Mouse (Mus musculus) spleen, postnatal 36 days (tissue): ENCODE results near the gene Sytl1.

Experiments
- DNase-seq, 2 experiments: peaks; one replicate each; pipeline ENCODE4 v3.0.0; 2022; ENCODE audit warnings: low spot score in 2 of 2, mixed read lengths in 1 of 2

Gene Sytl1

GRCm38 (mm10) chr4:133262882-133263281 lies at the start of gene Sytl1:
Gene Sytl1, minus strand, starts transcription at chr4:133263113.
- DNase-seq, result no peak

DNA sequence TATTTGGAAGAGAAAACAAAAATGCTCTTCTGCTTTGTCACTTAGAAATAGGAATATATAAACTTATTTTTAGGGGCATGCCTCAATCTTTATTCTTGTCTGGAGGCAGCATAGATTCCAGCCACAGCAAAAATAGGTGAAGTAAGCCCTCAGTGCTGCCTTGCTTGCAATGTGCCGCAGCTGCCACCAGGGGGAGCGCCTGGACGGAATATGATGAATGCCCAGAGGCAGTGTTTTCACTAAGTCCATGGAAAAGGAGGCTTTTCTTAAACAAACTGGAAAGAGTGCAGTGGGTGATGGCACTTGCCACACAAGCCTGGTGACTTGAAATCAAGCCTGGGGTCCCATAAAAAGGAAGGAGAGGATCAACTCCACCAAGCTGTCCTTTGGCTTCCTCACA lies 47.0 kb upstream of the Sytl1 start:
- peak; percentile 63 to 76 for DNase-seq

- DNase-seq, result peak; percentile 26 to 32
Measured at GRCm38 (mm10) chr4:133307331-133307730, 44.4 kb upstream of the Sytl1 start.

DNA sequence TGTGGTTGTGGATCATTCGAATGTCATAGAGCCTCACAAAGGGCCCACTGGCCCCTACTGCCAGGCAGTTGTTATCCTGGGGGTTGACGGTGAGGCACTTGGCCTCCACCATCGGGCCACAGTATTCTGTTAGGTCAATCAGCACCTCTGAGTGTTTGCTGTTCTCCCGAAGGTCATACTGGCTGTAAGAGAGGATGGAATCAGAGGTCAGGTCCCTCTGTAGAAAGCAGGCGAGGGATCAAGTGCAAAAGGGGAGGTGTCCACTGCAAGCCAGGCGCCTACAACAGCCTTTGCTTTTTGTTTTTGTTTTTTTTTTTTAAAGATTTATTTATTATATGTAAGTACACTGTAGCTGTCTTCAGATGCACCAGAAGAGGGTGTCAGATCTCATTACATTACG lies 42.9 kb upstream of the Sytl1 start:
- no peak for DNase-seq

DNA sequence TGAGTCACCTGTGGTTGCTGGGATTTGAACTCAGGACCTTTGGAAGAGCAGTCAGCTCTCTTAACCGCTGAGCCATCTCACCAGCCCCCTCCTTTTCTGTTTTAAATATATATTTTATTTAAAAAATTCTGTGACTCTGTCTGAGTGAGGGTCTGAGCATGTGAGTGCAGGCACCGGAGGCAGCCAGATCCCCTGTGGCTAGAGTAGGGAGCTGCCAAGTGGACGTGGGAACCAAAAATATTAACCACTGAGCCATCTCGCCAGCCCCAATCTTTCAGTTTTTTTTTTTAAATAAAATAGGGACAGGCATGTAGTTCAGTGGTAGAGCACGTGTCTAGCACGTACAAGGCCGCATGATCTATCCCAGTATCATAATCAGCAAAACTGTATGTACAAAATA lies 41.9 kb upstream of the Sytl1 start:
- DNase-seq, result no peak

GRCm38 (mm10) chr4:133302668-133303067 lies 39.8 kb upstream of the Sytl1 start:
- DNase-seq, result no peak

DNA sequence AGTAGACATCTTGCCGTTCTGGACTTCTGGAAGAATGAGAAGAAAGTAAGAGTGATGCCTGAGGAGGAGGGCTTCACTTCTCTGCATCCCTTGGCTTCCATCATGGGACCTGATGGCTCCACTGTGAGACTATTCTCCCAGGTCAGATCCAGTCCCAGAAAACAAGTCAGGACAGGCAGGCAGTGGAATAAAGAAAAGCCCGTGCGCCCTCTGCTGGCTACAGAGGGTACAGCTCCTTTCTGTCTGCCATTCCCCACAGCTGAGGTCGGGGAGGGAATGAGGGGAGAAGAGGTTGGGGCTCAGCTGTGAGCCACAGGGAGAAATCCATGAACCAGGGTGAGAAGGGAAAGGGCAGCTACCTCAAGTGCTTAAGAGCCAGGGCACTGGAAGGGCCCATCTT lies 38.9 kb upstream of the Sytl1 start:
- DNase-seq, result peak in 1 of 2 experiments; percentile 24

DNA sequence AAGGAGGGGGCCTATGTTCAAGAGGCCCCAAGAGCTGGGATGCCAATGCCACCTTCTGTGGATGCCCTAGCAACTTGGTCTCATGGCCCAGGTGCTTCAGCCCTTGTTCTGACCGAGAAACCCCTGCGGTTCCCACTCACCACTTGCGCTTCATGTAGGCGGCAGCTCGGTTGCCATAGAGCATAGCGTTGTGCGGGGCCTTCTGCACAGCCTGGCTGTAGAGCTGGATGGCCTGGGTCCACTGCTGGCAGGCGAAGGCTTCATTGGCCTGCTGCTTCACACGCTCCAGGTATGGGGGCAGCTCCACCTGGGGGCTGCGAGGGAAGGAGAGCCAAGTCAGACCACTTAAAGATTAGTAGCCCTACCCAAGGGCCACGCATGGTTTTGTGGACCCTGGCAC lies 37.5 kb upstream of the Sytl1 start:
- no peak for DNase-seq

GRCm38 (mm10) chr4:133299701-133300100 lies 36.8 kb upstream of the Sytl1 start:
- DNase-seq, result no peak

DNA sequence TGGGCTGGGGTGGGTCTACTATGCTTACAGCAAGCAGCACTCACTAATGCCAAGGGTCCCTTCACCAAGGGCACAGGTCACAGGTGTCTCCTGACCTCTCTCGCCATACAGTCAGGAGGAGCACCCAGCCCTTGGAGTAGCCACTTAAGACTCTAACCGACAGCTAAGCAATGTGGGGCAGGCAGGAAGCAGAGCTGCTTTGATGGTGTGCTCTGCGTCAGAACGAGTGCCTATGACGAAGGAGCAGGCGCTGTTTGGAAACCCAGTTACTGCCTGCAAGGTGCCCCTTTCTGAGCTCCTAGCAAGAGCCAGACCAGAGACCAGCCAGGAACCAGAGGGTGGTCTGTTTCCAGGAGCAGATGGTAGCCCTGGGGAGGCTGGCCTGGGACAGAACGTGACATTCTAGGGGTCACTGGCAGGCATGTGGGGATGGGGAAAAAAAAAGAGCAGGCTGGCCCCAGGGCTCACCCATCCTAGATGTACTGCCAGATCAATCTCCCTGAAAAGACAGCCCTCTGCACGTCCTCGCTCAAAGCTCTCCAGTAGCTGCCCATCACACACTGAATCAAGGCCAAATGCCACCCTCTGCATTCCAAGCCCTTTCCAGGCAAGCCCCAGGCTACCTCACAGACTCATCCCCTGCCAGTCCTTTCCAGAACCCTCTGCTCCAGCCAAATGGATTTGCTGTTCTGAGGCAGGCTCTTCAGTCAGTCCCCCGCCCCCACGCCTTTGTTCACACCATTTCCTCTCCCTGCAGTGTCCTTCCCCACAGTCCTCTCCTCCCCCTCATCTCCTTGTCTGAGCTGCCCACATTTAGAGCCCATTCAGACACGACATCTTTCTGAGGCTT lies 35.8 kb upstream of the Sytl1 start:
- no peak for DNase-seq

DNA sequence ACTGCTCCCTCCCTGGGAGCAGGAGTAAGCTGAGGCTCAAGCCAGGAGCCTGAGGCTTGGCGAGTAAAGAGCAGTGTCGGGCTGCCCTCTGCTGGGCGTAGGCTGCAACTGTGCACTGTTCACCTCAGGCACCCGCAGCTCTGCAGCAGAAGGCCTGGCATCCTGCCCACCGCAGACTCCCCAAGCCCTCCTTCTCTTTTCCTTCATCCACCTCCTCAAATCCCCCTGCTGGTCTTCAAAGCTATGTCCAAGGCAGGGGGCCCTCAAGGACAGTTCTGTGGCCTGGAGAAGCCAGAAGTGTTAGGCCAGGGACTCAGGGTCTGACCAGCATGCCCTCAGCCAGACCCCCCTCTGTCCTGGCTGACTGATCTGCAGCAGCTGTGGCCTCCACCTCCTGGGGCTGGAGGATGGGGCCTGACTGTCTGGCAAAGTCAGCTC lies 34.9 kb upstream of the Sytl1 start:
- DNase-seq, result peak; percentile 60 to 69

DNA sequence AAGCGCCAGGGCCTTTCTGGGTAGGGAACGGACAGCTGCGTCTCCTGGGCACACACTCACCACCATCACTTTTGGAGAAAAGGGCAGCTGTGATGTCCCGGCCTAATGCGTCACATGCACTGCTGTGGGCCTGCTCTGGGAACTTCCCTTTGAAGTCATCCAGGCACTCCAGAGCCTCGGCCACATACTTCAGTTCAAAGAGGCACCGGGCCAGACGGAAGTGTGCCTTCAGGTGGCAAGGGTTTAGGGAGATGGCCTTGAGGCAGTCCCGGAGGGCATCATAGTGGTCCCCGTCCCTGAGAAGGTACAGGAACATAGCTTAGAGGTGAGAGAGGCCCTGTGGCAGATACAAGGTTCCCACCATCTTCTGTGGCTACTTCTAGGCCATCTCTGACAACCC lies 34.4 kb upstream of the Sytl1 start:
- no peak for DNase-seq

DNA sequence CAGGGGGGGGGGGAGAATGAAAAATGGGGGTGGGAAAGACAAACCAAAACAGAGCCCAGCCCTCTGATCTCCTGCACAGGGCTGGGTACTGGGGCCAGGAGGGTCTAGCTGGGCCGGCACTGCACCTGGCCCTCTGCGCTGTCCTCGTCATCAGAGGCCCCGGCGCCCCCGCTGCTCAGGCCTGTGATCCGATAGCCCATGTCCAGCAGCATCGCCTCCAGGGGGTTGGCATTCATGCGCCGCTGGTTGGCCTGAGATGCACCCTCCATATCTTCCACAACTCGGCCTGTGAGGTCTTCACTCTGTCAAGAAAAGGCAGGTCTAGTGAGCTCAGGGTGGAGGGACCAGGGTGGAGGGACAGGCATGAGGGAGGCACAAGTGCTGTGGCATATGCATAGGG lies 31.2 kb upstream of the Sytl1 start:
- DNase-seq, result no peak

DNA sequence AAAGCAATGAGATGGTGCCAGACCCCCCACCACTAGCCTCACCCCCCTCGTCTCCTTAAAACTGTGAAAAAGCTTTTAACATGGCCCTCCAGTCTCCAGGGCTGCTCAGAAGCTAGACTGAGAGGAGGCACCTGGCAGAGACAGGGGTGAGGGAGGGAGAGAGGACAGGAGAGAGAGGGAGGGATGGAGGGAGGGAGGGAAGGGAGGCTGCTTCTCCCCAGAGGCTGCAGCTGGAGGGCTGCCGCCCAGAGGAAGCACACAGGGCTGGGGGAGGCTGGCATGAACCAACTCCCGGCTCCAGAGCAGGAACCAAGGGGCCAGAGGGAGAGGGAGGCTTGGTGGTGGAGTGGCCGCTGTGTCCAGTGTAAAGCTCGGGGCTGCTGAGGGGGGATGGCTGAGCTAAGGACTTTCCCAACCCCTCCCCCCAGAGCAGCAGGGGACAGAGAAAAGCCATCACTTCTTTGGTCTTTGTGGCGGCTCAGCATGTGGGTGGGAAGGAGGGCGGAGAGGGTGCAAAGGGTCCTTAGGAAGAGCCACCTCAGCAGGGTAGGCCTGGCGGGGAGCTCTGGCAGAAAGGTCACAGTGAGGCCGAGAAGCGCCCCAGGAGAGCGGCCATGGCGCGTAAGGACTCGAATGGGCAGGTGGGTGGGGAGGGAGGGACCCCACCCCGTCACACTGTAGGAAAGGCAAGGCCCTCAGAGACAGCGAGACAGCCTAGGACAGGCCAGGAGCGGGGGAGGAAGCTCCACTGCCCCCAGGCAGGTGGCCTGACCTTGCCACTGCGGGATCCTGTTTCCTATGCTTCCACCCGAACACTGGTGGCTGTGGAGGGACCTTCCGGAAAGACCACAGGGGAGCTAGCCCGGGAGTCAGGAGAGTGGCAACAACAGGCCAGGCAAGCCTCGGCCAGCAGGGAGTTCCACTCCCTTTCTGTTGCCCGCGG lies 30.3 kb upstream of the Sytl1 start:
- no peak for DNase-seq

DNA sequence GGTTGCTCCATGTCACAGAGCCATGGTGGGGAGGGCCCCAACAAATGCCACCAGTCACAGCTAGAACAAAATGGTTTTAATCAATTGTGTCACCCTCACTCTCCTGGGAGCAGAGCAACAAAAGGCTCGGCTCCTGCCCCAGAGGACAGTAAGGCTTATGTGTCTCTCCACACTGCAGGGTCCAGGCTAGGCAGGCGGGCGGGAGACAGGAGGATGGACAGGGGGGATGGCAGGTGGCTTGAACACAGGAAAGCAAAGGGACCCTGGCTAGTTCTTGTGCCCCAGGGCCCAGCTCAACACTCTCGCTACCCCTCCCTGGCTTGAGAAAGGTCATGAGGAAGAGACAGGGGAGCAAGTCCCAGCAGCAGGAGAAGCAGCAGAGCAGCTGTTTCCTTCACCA lies 29.5 kb upstream of the Sytl1 start:
- DNase-seq, result no peak

DNA sequence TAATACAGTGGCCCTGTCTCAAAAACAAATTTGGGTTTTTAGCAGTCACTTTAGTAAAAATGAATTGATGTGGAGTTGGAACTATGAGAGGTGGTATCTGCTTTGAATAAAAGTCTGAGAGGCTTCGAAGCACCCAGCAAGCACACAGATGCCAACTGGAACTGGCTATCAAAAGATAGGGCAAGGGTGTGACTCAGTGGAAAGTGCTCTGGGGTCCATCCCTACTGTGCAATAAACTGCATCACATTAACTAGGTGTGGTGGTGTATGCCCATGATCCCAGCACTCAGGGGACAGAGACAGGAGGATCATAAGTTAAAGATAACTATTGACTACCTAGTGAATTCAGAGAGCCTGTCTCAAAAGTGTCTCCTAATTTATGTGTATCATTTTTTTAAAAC lies 28.3 kb upstream of the Sytl1 start:
- no peak for DNase-seq

DNA sequence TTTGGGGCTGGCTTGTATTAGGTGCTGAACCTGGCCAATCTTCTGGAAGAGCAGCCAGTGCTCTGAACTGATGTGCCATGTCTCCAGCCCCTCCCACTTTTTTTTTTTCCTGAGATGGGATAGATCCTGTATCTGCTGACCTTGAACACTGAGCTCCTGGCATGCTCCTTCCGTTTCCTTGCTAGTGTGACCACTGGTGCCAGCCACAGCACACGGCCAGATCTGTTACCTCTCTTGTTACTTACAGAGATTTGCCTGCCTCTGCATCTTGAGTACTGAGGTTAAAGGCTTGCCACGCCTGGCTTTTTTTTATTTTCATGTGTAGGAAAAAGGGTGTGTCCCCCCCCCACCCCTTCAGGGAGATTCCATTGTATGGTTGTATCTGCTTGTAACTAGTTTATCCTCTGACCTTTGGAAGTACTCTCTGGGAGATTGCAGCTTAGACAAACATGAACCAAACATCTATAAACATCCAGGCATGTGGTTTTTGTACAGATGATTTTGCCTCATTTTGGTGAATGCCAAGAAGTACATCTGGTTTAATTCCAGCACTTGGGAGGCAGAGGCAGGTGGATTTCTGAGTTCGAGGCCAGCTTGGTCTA lies 23.7 kb upstream of the Sytl1 start:
- DNase-seq, result no peak

- peak; percentile 29 to 58 for DNase-seq
Measured at GRCm38 (mm10) chr4:133285950-133286349, 23.0 kb upstream of the Sytl1 start.

DNA sequence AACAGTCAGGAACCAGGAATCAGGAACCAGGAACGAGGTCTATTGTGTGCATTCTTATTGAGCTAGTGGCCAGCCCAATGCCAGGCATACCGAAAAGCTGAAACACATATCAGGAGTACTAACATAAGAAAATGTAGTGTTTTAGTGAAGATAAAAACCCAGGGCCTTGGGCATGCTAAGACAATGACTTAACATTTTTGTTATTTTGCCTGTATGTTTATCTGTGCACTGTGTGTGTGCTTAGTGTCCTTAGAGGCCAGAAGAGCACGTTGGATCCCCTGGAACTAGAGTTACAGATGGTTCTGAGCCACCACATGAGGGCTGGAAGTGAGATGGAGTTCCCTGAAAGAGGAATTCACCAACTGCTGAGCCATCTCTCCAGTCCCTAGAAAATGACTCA lies 22.4 kb upstream of the Sytl1 start:
- DNase-seq, result no peak

- no peak for DNase-seq
Measured at GRCm38 (mm10) chr4:133282656-133283055, 19.7 kb upstream of the Sytl1 start.

DNA sequence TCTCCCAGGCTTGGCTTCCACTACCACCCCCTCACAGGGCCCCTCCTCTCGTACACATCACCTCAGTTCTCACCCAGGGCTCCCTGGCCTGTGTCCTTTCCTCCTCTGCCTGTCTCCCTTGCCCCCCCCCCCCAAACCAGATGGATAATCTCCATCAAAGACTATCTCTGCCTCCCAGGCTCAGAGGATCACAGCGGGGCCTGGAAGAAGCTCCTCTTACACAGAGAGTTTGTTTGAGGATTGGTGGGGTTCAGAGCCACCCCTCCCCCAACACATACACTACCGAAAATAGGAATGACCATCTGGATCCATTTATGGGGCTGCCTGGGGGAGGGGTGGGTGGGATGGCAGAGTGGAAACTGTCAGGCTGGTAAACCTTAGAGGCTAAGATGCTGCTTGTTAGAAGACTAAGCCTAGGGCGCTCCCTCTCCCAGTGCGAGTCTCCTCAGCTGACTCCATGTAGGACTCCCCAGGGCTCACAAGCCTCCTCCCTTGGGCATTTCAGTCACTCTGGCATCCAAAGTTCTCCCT lies 19.1 kb upstream of the Sytl1 start:
- DNase-seq, result no peak

DNA sequence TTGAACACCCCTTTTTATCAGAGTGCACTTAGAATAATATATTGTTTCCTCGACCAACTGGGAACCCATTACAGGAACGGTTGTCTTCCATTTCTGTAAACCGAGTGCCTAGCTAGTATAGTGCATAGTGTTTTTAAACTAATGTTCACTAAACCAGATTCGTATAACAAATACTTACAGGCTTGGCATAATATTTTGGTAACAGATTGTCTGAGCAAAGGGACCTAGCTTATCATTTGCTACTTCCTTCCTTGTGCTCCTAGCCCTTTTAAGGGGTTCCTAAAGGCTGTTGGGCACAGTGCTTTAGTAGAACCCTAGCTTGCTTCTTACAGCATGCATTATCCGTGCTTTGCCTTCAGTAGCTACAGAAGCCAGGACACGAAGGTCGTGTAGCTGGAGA lies 18.6 kb upstream of the Sytl1 start:
- DNase-seq, result no peak
